Mouse (Mus musculus): ENCODE results near the gene Rflna. TPM values are rescaled to one million over a fixed set of nuclear protein-coding genes. Genes with fewer than 3 reads are reported as not detected.

The Rflna gene
- total and polyA plus RNA-seq, 2 experiments from 2014 or later = 7.2 to 10.6 TPM

DNA sequence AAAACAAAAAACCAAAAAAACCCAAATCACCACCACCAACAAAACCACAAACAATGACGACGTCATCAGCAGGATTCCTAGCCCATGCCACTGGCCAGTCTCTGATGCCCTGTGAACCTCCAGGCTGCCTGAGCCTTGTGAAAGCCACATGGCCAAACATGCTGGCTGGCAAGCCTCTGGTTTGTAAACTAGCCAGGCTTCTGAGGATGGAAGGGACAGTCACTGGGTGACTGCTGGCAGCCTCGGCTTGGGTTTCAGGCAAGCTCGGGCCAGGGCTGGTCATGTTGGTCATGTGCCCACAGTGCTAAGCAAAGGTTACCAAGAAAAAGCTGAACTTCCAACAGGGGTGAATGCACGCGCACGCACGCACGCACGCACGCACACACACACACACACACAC lies 18.3 kb downstream of the Rflna start:
- Histone ChIP-seq H3K9ac (replicated peaks; ENCODE audit: low read length, poor library complexity, severe bottlenecking) (no peak overlapping the region), H3K27ac (ENCODE audit: low read depth, low read length) (no peak overlapping the region), H3K36me3 (ENCODE audit: insufficient read depth, low read length) (peaks cover 70% of the 10 kb centered on the region), H3K4me2 (ENCODE audit: low read depth, low read length, poor library complexity, severe bottlenecking) (no peak overlapping the region), H3K4me3 (ENCODE audit: low read depth, low read length) (no peak overlapping the region), H3K27me3 (ENCODE audit: insufficient read depth, low read length) (no peaks in the 10 kb centered on the region), H3K9me3 (ENCODE audit: low read length) (no peaks in the 10 kb centered on the region), H3K4me1 (ENCODE audit: insufficient read depth, low read length) (no peaks in the 10 kb centered on the region)
- DNase-seq (ENCODE audit: low spot score) = peak; percentile 52
- no peak for TF ChIP-seq CTCF (IDR thresholded peaks at IDR 0.05)
- ATAC-seq (ENCODE audit: low FRiP score) = no peak
- WGBS = 83% methylated on average over 11 of the region's 11 CpGs

GRCm38 (mm10) chr5:125024002-125024401 lies 21.0 kb downstream of the Rflna start:
- Histone ChIP-seq H3K9me3 (ENCODE audit: low read length) (no peaks in the 10 kb centered on the region), H3K36me3 (ENCODE audit: insufficient read depth, low read length) (peaks cover 68% of the 10 kb centered on the region), H3K4me1 (ENCODE audit: insufficient read depth, low read length) (no peaks in the 10 kb centered on the region), H3K4me3 (ENCODE audit: low read depth, low read length) (no peak overlapping the region), H3K27me3 (ENCODE audit: insufficient read depth, low read length) (no peaks in the 10 kb centered on the region), H3K9ac (replicated peaks; ENCODE audit: low read length, poor library complexity, severe bottlenecking) (no peak overlapping the region), H3K27ac (ENCODE audit: low read depth, low read length) (no peak overlapping the region), H3K4me2 (ENCODE audit: low read depth, low read length, poor library complexity, severe bottlenecking) (no peak overlapping the region)
- 77% methylated on average over 14 of the region's 14 CpGs for WGBS
- peak; percentile 75 for TF ChIP-seq CTCF (IDR thresholded peaks at IDR 0.05)
- ATAC-seq (ENCODE audit: low FRiP score) (no peak), DNase-seq (ENCODE audit: low spot score) (peak; percentile 50)

GRCm38 (mm10) chr5:125028371-125028770 lies 25.4 kb downstream of the Rflna start:
- Histone ChIP-seq H3K9ac (replicated peaks; ENCODE audit: low read length, poor library complexity, severe bottlenecking) (no peak overlapping the region), H3K4me3 (ENCODE audit: low read depth, low read length) (no peak overlapping the region), H3K36me3 (ENCODE audit: insufficient read depth, low read length) (peaks cover 91% of the 10 kb centered on the region), H3K9me3 (ENCODE audit: low read length) (no peaks in the 10 kb centered on the region), H3K4me2 (ENCODE audit: low read depth, low read length, poor library complexity, severe bottlenecking) (no peak overlapping the region), H3K27me3 (ENCODE audit: insufficient read depth, low read length) (no peaks in the 10 kb centered on the region), H3K4me1 (ENCODE audit: insufficient read depth, low read length) (no peaks in the 10 kb centered on the region), H3K27ac (ENCODE audit: low read depth, low read length) (no peak overlapping the region)
- DNase-seq (ENCODE audit: low spot score) (no peak), ATAC-seq (ENCODE audit: low FRiP score) (no peak)
- TF ChIP-seq CTCF (IDR thresholded peaks at IDR 0.05) = no peak
- WGBS = 97% methylated on average over 15 of the region's 15 CpGs

- Histone ChIP-seq H3K4me1 (ENCODE audit: insufficient read depth, low read length) (no peaks in the 10 kb centered on the region), H3K4me2 (ENCODE audit: low read depth, low read length, poor library complexity, severe bottlenecking) (no peak overlapping the region), H3K27ac (ENCODE audit: low read depth, low read length) (no peak overlapping the region), H3K36me3 (ENCODE audit: insufficient read depth, low read length) (peaks cover 91% of the 10 kb centered on the region), H3K9me3 (ENCODE audit: low read length) (no peaks in the 10 kb centered on the region), H3K27me3 (ENCODE audit: insufficient read depth, low read length) (no peaks in the 10 kb centered on the region), H3K9ac (replicated peaks; ENCODE audit: low read length, poor library complexity, severe bottlenecking) (no peak overlapping the region), H3K4me3 (ENCODE audit: low read depth, low read length) (no peak overlapping the region)
- WGBS = 97% methylated on average over 20 of the region's 20 CpGs
- TF ChIP-seq CTCF (IDR thresholded peaks at IDR 0.05) = no peak
- ATAC-seq (ENCODE audit: low FRiP score) (no peak), DNase-seq (ENCODE audit: low spot score) (no peak)
Observed at GRCm38 (mm10) chr5:125028911-125029310, 25.9 kb downstream of the Rflna start.

- H3K4me3 ChIP-seq (ENCODE audit: low read depth, low read length) = no peak overlapping the region
- WGBS = 91% methylated on average over 8 of the region's 8 CpGs
- H3K36me3 ChIP-seq (ENCODE audit: insufficient read depth, low read length) = peaks cover 87% of the 10 kb centered on the region
- H3K9ac ChIP-seq (replicated peaks; ENCODE audit: low read length, poor library complexity, severe bottlenecking) = no peak overlapping the region
- H3K27me3 ChIP-seq (ENCODE audit: insufficient read depth, low read length) = no peaks in the 10 kb centered on the region
- H3K4me1 ChIP-seq (ENCODE audit: insufficient read depth, low read length) = no peaks in the 10 kb centered on the region
- TF ChIP-seq CTCF (IDR thresholded peaks at IDR 0.05) = no peak
- no peak overlapping the region for H3K4me2 ChIP-seq (ENCODE audit: low read depth, low read length, poor library complexity, severe bottlenecking)
- DNase-seq (ENCODE audit: low spot score) (no peak), ATAC-seq (ENCODE audit: low FRiP score) (no peak)
- H3K27ac ChIP-seq (ENCODE audit: low read depth, low read length) = no peak overlapping the region
- H3K9me3 ChIP-seq (ENCODE audit: low read length) = no peaks in the 10 kb centered on the region
Observed at GRCm38 (mm10) chr5:125036483-125036882, 33.5 kb downstream of the Rflna start.

DNA sequence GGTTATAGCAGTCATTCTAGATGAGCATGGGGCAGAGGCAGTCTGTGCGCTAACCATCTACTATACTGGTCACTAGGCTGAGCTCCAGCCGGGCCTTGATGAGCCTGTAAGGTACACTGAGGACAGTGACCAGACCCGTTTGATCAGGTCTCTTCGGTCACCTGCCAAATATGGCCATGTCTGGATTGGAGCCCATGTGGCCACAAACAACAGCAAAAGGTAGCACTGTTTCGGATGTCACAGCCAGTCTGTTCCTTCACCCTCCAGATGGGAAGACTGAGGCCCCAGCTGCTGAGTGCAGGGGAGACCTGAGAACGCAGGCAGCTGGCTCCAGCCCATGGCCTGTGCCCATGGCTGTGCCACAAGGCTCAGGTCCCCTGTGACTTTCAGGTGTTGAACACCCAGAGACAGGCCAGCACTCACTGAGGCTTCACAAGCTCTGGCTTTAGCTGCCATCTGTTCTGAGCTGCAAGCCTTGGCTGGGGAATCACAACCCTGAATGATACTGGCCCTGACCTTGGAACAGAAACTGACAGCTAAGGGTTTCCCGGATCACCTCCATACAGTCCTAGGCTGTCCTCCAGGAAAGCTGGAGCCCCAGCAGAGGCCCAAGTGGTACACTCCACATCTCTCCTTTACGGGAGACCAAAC lies 36.5 kb downstream of the Rflna start:
- no peak overlapping the region for H3K4me3 ChIP-seq (ENCODE audit: low read depth, low read length)
- H3K36me3 ChIP-seq (ENCODE audit: insufficient read depth, low read length) = peaks cover 59% of the 10 kb centered on the region
- no peak overlapping the region for H3K9ac ChIP-seq (replicated peaks; ENCODE audit: low read length, poor library complexity, severe bottlenecking)
- H3K27ac ChIP-seq (ENCODE audit: low read depth, low read length) = no peak overlapping the region
- no peaks in the 10 kb centered on the region for H3K27me3 ChIP-seq (ENCODE audit: insufficient read depth, low read length)
- no peak overlapping the region for H3K4me2 ChIP-seq (ENCODE audit: low read depth, low read length, poor library complexity, severe bottlenecking)
- no peaks in the 10 kb centered on the region for H3K4me1 ChIP-seq (ENCODE audit: insufficient read depth, low read length)
- DNase-seq (ENCODE audit: low spot score) (peak; percentile 17), ATAC-seq (ENCODE audit: low FRiP score) (no peak)
- TF ChIP-seq CTCF (IDR thresholded peaks at IDR 0.05) = no peak
- 93% methylated on average over 8 of the region's 8 CpGs for WGBS
- H3K9me3 ChIP-seq (ENCODE audit: low read length) = no peaks in the 10 kb centered on the region

Data from midbrain, postnatal 0 days (tissue).